Mouse (Mus musculus): ENCODE results near the gene Mpp4.

DNA sequence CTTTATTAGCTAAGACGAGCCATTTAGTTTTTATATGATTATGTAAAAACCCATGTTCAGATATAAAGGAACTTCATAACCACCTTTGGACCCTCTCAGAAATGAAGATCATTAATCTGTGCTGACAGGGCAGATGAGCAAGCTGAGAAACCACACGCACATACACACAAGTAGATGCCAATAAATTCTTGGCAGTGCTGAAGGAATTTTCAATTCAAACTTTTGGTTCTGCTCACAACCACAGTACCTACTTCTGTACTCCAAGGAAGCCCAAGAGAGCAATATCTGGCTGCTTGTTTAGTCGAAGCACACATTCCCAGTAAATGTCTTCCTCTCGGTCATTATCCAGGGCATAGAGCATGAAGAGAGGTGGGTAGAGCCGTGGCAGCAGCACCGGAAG, 6.4 kb upstream of the Mpp4 start:
- TF ChIP-seq CTCF (IDR thresholded peaks at IDR 0.05; ENCODE audit: low read depth, low read length): no peak
- no peak for TF ChIP-seq TAL1 (conservative IDR thresholded peaks at IDR 0.05; ENCODE audit: low read depth, low read length)
- TF ChIP-seq POLR2AphosphoS5 (IDR thresholded peaks at IDR 0.05; ENCODE audit: insufficient replicate concordance, low read depth, low read length): no peak

All from G1E (cell line).